Mouse (Mus musculus) C2C12 (cell line): ENCODE results near the gene Fam53b.

Source experiments
- CEBPB ChIP-seq: IDR thresholded peaks from one replicate; pipeline ENCODE4 v1.6.1; 2011; ENCODE audit warnings: low read depth, mild to moderate bottlenecking, control low read depth, moderate library complexity
- CTCF ChIP-seq: IDR thresholded peaks from one replicate; pipeline ENCODE4 v1.5.1; 2011; ENCODE audit not compliant: control insufficient read depth, insufficient read depth, insufficient read length
- FOSL1 ChIP-seq: IDR thresholded peaks from one replicate; pipeline ENCODE4 v1.8.0; 2011; ENCODE audit warnings: mild to moderate bottlenecking, low read length; ENCODE audit not compliant: poor library complexity, insufficient read depth, severe bottlenecking
- MYOD1 ChIP-seq: IDR thresholded peaks from one replicate; pipeline ENCODE4 v1.6.1; 2011; ENCODE audit warnings: low read depth; ENCODE audit not compliant: control insufficient read depth, insufficient read length

- TF ChIP-seq CEBPB (no peak), CTCF (no peak), MYOD1 (no peak), FOSL1 (no peak)
These were observed 102.1 kb downstream of the Fam53b start for GRCm38 (mm10) chr7:132711579-132711978.
